Mouse (Mus musculus): ENCODE results near the gene Tsg101.

GRCm38 (mm10) chr7:46958853-46959252 is 39.1 kb upstream of the Tsg101 start:
- no peak for TF ChIP-seq POLR2A (IDR thresholded peaks at IDR 0.05; ENCODE audit: borderline replicate concordance, low read depth, low read length)
- no peak for TF ChIP-seq CTCF (IDR thresholded peaks at IDR 0.05; ENCODE audit: low read depth, low read length)

Data from bone marrow macrophage, adult 2 months (primary cell).